Mouse (Mus musculus) heart, postnatal 0 days (tissue): ENCODE results near the gene Ppp5c.

Experiments used
- CTCF ChIP-seq: IDR thresholded peaks from 2 replicates; pipeline ENCODE4 v1.5.1; 2016; ENCODE audit warnings: antibody characterized with exemption, control low read depth, low read depth
- EP300 ChIP-seq: IDR thresholded peaks from 2 replicates; pipeline ENCODE4 v1.6.1; 2016; ENCODE audit warnings: antibody characterized with exemption, low read depth

DNA sequence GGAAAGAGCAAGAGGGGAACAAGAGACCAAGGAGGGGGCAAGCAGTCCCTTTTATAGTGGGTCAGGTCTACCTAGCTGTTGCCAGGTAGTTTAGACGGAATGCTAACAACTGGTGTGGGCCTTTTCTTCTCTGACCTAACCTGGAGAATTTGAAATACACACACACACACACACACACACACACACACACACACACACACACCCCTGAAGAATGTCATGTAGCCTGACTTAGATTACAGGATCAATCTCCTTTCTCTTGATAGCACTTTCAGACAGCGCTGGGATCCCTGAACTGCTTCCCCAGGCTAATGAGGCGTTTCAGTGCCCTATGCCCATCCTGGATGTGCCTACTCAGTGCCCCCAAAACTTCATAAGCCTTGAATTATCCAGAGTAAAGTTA, 49.1 kb downstream of the Ppp5c start:
- TF ChIP-seq CTCF (no peak), EP300 (no peak)
